Mouse (Mus musculus) heart, postnatal 0 days (tissue): ENCODE data around the gene Tmem63c.

Experiments used
- CTCF ChIP-seq: IDR thresholded peaks from 2 replicates; pipeline ENCODE4 v1.5.1; 2016; ENCODE audit warnings: antibody characterized with exemption, control low read depth, low read depth
- EP300 ChIP-seq: IDR thresholded peaks from 2 replicates; pipeline ENCODE4 v1.6.1; 2016; ENCODE audit warnings: antibody characterized with exemption, low read depth

GRCm38 (mm10) chr12:87047536-87047935, 26.4 kb downstream of the Tmem63c start:
- TF ChIP-seq CTCF, result no peak
- no peak for TF ChIP-seq EP300
